Mouse (Mus musculus) forelimb bud, embryonic 11.5 days (tissue): Measurements from ENCODE around the gene Ulk3.

ENCODE experiments used
- DNase-seq: peaks from one replicate; pipeline ENCODE4 v3.0.0-alpha.2; 2012; ENCODE audit warnings: low read depth, low spot score

The Ulk3 gene

GRCm38 (mm10) chr9:57589224-57590126 lies at the start of gene Ulk3:
Gene Ulk3, plus strand, starts transcription at chr9:57589452.
- peak; percentile 52 for DNase-seq

- no peak for DNase-seq
These were observed 49.7 kb upstream of the Ulk3 start for GRCm38 (mm10) chr9:57539550-57539949.

GRCm38 (mm10) chr9:57541312-57541711 lies 47.9 kb upstream of the Ulk3 start:
- peak; percentile 61 for DNase-seq

GRCm38 (mm10) chr9:57543951-57544350 lies 45.3 kb upstream of the Ulk3 start:
- DNase-seq: no peak

- no peak for DNase-seq
These were observed 42.0 kb upstream of the Ulk3 start for GRCm38 (mm10) chr9:57547287-57547686.

GRCm38 (mm10) chr9:57547869-57548268 lies 41.4 kb upstream of the Ulk3 start:
- DNase-seq: no peak

- DNase-seq: no peak
These were observed 40.1 kb upstream of the Ulk3 start for GRCm38 (mm10) chr9:57549186-57549585.

- no peak for DNase-seq
These were observed 39.0 kb upstream of the Ulk3 start for GRCm38 (mm10) chr9:57550126-57550862.

GRCm38 (mm10) chr9:57552139-57552887 lies 36.9 kb upstream of the Ulk3 start, which contains the start of gene Mpi:
Gene Mpi, minus strand, starts transcription at chr9:57552763.
- peak; percentile 60 for DNase-seq

GRCm38 (mm10) chr9:57553119-57553518 lies 36.1 kb upstream of the Ulk3 start:
- DNase-seq: no peak

- DNase-seq: no peak
These were observed 34.5 kb upstream of the Ulk3 start for GRCm38 (mm10) chr9:57554753-57555152.

- DNase-seq: no peak
These were observed 32.0 kb upstream of the Ulk3 start for GRCm38 (mm10) chr9:57557215-57557614.

GRCm38 (mm10) chr9:57558625-57559024 lies 30.6 kb upstream of the Ulk3 start:
- DNase-seq: no peak

- DNase-seq: no peak
These were observed 29.7 kb upstream of the Ulk3 start for GRCm38 (mm10) chr9:57559568-57559967.

- no peak for DNase-seq
These were observed 29.0 kb upstream of the Ulk3 start for GRCm38 (mm10) chr9:57560263-57560662.

GRCm38 (mm10) chr9:57560861-57561710 lies 28.2 kb upstream of the Ulk3 start, which contains the start of gene Scamp2:
Gene Scamp2, plus strand, starts transcription at chr9:57560943.
- peak; percentile 92 for DNase-seq

GRCm38 (mm10) chr9:57561711-57562099 lies 27.5 kb upstream of the Ulk3 start:
- no peak for DNase-seq

GRCm38 (mm10) chr9:57562896-57563372 lies 26.3 kb upstream of the Ulk3 start:
- no peak for DNase-seq

GRCm38 (mm10) chr9:57564609-57565008 lies 24.6 kb upstream of the Ulk3 start:
- no peak for DNase-seq

GRCm38 (mm10) chr9:57565741-57566221 lies 23.5 kb upstream of the Ulk3 start:
- no peak for DNase-seq

- DNase-seq: no peak
These were observed 22.4 kb upstream of the Ulk3 start for GRCm38 (mm10) chr9:57566846-57567245.
